Mouse (Mus musculus) midbrain, embryonic 11.5 days (tissue): ENCODE measurements at regions not wholly inside any gene's neighbourhood (a gene's known extent, or its start where the extent isn't known, plus 50 kb on each side); places are given as distances from the start of the nearest gene placed in this dataset.
A peak's percentile ranks its signal among the peaks of the same experiment; 100 is the strongest.

Source experiments
- ATAC-seq: fragments of 200-750 bp; cut with Nextera tagmentation; 2 replicates; pipeline ENCODE4 v1.8.0; 2017; ENCODE audit warnings: moderate TSS enrichment, moderate library complexity; ENCODE audit not compliant: low FRiP score
- DNase-seq: peaks from one replicate; pipeline ENCODE4 v3.0.0; 2015; ENCODE audit warnings: low spot score; ENCODE audit errors: missing footprints
- H3K27ac ChIP-seq: fragments of 300-500 bp; sonication (generic); 2 replicates; pipeline ENCODE4 v1.5.1; 2014; ENCODE audit warnings: low read depth, low read length
- H3K27me3 ChIP-seq: fragments of 300-500 bp; sonication (generic); 2 replicates; pipeline ENCODE4 v1.6.1; 2014; ENCODE audit warnings: mild to moderate bottlenecking, low read length, moderate library complexity, mixed read lengths; ENCODE audit not compliant: control insufficient read depth, insufficient read depth
- H3K36me3 ChIP-seq: fragments of 300-500 bp; sonication (generic); 2 replicates; pipeline ENCODE4 v1.6.1; 2014; ENCODE audit warnings: mild to moderate bottlenecking, low read length, moderate library complexity, mixed read lengths; ENCODE audit not compliant: control insufficient read depth, insufficient read depth
- H3K4me1 ChIP-seq: fragments of 300-500 bp; sonication (generic); 2 replicates; pipeline ENCODE4 v1.6.1; 2014; ENCODE audit warnings: low read length; ENCODE audit not compliant: control insufficient read depth, insufficient read depth
- H3K4me2 ChIP-seq: fragments of 300-500 bp; sonication (generic); 2 replicates; pipeline ENCODE4 v1.6.1; 2014; ENCODE audit warnings: mild to moderate bottlenecking, moderate library complexity
- H3K4me3 ChIP-seq: fragments of 300-500 bp; sonication (generic); 2 replicates; pipeline ENCODE4 v1.5.1; 2014; ENCODE audit warnings: low read depth, low read length
- H3K9ac ChIP-seq: fragments of 300-500 bp; sonication (generic); 2 replicates; pipeline ENCODE4 v1.6.1; 2014; ENCODE audit warnings: low read length
- H3K9me3 ChIP-seq: fragments of 300-500 bp; sonication (generic); 2 replicates; pipeline ENCODE4 v1.6.1; 2016; ENCODE audit warnings: low read length; ENCODE audit not compliant: control insufficient read depth
- WGBS: fragments of 180-500 bp; shearing (Covaris S2); extraction: QIAGEN DNeasy Blood & Tissue Kit; methylation state at CpG from one replicate; pipeline ENCODE4 v1.1.7; 2014; 5-methylcytosine and 5-hydroxymethylcytosine counted together

DNA sequence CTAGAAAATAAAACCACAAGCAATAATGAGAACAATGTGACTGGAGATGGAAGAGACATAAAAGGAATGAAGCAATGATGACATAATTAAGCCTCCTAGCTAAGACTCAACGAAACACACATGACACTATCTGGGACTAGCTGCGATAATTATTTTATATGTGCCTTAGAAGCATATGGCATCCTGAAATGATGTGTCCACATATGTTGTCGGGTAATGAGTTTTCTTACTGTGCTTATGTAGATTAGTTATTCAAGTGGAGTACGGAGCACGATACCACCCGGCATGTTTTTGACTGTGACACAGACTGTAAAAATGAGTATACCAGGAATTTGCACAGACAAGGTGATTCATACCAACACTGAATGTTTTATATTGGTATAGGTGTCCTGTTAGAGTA is 781.7 kb upstream of the Cdh12 start:
- no peak overlapping the region for H3K4me2 ChIP-seq
- H3K4me3 ChIP-seq, result no peak overlapping the region
- H3K4me1 ChIP-seq, result no peaks in the 10 kb centered on the region
- no peak for ATAC-seq
- no peaks in the 10 kb centered on the region for H3K27me3 ChIP-seq
- 93% methylated on average over 6 of the region's 6 CpGs for WGBS
- H3K36me3 ChIP-seq, result no peaks in the 10 kb centered on the region
- no peak for DNase-seq
- no peaks in the 10 kb centered on the region for H3K9me3 ChIP-seq
- no peak overlapping the region for H3K9ac ChIP-seq
- no peak overlapping the region for H3K27ac ChIP-seq

DNA sequence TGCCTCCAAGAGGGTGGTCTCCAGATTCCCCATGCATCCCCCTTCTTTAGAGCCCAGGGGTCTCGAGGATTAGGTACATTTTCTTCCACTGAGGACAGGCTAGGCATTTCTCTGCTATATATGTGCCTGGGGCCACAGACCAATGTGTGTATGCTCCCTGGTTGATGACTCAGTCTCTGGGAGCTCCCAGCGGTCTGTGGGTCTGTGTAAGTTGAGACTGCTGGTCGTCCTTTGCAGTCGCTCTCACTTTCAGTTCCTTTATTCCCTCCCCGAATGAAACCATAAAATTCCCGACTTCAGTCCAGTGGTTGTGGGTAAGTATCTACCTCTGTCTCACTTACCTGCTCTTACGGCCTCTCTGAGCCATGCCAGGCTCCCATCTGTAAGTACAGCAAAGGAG is 773.5 kb upstream of the Cdh12 start:
- no peaks in the 10 kb centered on the region for H3K27me3 ChIP-seq
- no peaks in the 10 kb centered on the region for H3K9me3 ChIP-seq
- no peaks in the 10 kb centered on the region for H3K4me1 ChIP-seq
- 79% methylated on average over 7 of the region's 7 CpGs for WGBS
- no peak for DNase-seq
- no peak overlapping the region for H3K4me3 ChIP-seq
- H3K27ac ChIP-seq, result no peak overlapping the region
- no peak overlapping the region for H3K4me2 ChIP-seq
- H3K9ac ChIP-seq, result no peak overlapping the region
- 0 out of 2 replicates have a peak, but pooled peaks have one; percentile 35 for ATAC-seq
- H3K36me3 ChIP-seq, result no peaks in the 10 kb centered on the region

DNA sequence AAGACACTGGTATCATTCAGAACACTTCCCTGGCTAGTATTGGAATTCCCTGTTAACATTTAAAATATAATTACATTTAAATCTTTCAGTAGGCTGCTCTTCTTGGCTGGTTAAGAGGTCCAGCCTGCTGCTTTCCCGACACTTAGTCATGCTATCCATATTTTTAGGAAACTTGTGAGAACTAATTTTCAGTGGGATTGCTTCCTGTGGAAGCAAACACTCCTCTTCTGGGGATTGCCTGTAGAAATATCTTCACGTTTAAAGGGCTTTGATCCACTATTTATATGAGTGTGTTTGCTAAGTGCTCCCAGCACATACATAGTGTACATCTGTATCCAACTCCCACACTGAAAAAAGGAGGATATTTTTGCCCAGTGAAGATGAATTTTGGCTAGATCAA is 761.8 kb upstream of the Cdh12 start:
- WGBS, result 86% methylated on average over 2 of the region's 2 CpGs
- Histone ChIP-seq H3K4me2 (no peak overlapping the region), H3K27me3 (no peaks in the 10 kb centered on the region), H3K4me3 (no peak overlapping the region), H3K36me3 (no peaks in the 10 kb centered on the region), H3K4me1 (no peaks in the 10 kb centered on the region), H3K9me3 (no peaks in the 10 kb centered on the region), H3K9ac (no peak overlapping the region), H3K27ac (no peak overlapping the region)
- DNase-seq, result no peak
- no peak for ATAC-seq

DNA sequence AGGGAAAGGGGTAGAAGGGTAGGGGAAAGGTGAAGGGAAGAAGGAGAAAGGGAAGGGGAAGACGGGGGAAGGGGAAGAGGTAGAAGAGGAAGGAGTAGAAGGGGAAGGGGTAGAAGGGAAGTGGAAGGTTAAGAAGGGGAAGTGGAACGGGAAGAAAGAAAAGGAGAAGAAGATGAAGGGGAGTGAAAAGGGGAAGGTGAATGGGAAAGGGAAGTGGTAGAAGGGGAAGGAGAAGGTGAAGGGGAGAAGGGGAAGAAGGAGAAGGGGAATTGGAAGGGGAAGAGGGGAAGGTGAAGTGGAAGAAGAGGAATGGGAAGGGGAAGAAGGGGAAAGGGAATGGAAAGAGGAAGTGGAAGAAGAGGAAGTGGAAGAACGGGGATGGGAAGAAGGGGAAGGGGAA is 737.3 kb upstream of the Cdh12 start:
- DNase-seq (no peak), ATAC-seq (no peak)
- H3K9ac ChIP-seq, result no peak overlapping the region
- no peaks in the 10 kb centered on the region for H3K27me3 ChIP-seq
- 86% methylated on average over 3 of the region's 3 CpGs for WGBS
- no peak overlapping the region for H3K4me2 ChIP-seq
- no peaks in the 10 kb centered on the region for H3K9me3 ChIP-seq
- no peaks in the 10 kb centered on the region for H3K4me1 ChIP-seq
- no peak overlapping the region for H3K4me3 ChIP-seq
- no peak overlapping the region for H3K27ac ChIP-seq
- H3K36me3 ChIP-seq, result no peaks in the 10 kb centered on the region
